Mouse (Mus musculus): Measurements from ENCODE around the gene Hspa1b.

- no peak for TF ChIP-seq POLR2A (IDR thresholded peaks at IDR 0.05; ENCODE audit: insufficient read depth, low read depth, low read length)
- TF ChIP-seq CTCF (IDR thresholded peaks at IDR 0.05): no peak
Observed at GRCm38 (mm10) chr17:34917188-34917587, 41.9 kb downstream of the Hspa1b start.
